Mouse (Mus musculus) midbrain, embryonic 11.5 days (tissue): ENCODE data around the gene Adap1. TPM values are rescaled to one million over a fixed set of nuclear protein-coding genes. Genes with fewer than 3 reads are reported as not detected.
A peak's percentile ranks its signal among the peaks of the same experiment; 100 is the strongest.

ENCODE experiments used
- ATAC-seq: fragments of 200-750 bp; cut with Nextera tagmentation; 2 replicates; pipeline ENCODE4 v1.8.0; 2017; ENCODE audit warnings: moderate TSS enrichment, moderate library complexity; ENCODE audit not compliant: low FRiP score
- DNase-seq: peaks from one replicate; pipeline ENCODE4 v3.0.0; 2015; ENCODE audit warnings: low spot score; ENCODE audit errors: missing footprints
- H3K27ac ChIP-seq: fragments of 300-500 bp; sonication (generic); 2 replicates; pipeline ENCODE4 v1.5.1; 2014; ENCODE audit warnings: low read depth, low read length
- H3K27me3 ChIP-seq: fragments of 300-500 bp; sonication (generic); 2 replicates; pipeline ENCODE4 v1.6.1; 2014; ENCODE audit warnings: mild to moderate bottlenecking, low read length, moderate library complexity, mixed read lengths; ENCODE audit not compliant: control insufficient read depth, insufficient read depth
- H3K36me3 ChIP-seq: fragments of 300-500 bp; sonication (generic); 2 replicates; pipeline ENCODE4 v1.6.1; 2014; ENCODE audit warnings: mild to moderate bottlenecking, low read length, moderate library complexity, mixed read lengths; ENCODE audit not compliant: control insufficient read depth, insufficient read depth
- H3K4me1 ChIP-seq: fragments of 300-500 bp; sonication (generic); 2 replicates; pipeline ENCODE4 v1.6.1; 2014; ENCODE audit warnings: low read length; ENCODE audit not compliant: control insufficient read depth, insufficient read depth
- H3K4me2 ChIP-seq: fragments of 300-500 bp; sonication (generic); 2 replicates; pipeline ENCODE4 v1.6.1; 2014; ENCODE audit warnings: mild to moderate bottlenecking, moderate library complexity
- H3K4me3 ChIP-seq: fragments of 300-500 bp; sonication (generic); 2 replicates; pipeline ENCODE4 v1.5.1; 2014; ENCODE audit warnings: low read depth, low read length
- H3K9ac ChIP-seq: fragments of 300-500 bp; sonication (generic); 2 replicates; pipeline ENCODE4 v1.6.1; 2014; ENCODE audit warnings: low read length
- H3K9me3 ChIP-seq: fragments of 300-500 bp; sonication (generic); 2 replicates; pipeline ENCODE4 v1.6.1; 2016; ENCODE audit warnings: low read length; ENCODE audit not compliant: control insufficient read depth
- WGBS: fragments of 180-500 bp; shearing (Covaris S2); extraction: QIAGEN DNeasy Blood & Tissue Kit; methylation state at CpG from one replicate; pipeline ENCODE4 v1.1.7; 2014; 5-methylcytosine and 5-hydroxymethylcytosine counted together
- polyA plus RNA-seq: library from polyadenylated mRNA; unstranded; fragments of >200 nt; fragmentation: Nextera tagmentation; extraction: Ambion mirVana; gene quantifications from 2 replicates; pipeline ENCODE4 v1.2.1, GENCODE M21; 2014

Gene Adap1
- polyA plus RNA-seq, 1 experiment from 2014 or later, result 2.4 TPM

DNA sequence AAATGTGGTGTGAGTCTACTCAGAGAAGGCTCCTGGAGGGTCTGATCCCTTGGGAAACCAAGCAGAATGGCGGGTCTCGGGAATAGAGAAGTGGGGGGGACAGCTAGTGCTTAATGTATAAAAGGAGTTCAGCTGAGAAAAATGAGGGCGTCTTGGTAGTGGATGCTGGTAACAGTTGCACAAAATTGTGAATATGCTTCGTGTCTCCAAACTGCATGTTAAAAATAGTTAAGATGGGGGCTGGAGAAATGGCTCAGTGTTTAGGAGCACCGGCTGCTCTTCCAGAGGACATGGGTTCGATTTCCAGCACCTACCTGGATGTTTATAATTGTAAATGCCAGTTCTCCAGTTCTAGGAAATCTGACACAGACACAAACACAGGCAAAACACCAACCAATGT is 4.1 kb downstream of the Adap1 start:
- H3K4me1 ChIP-seq, result 0 out of 2 replicates have a peak, but pooled peaks cover 2% of the 10 kb centered on the region
- H3K27ac ChIP-seq, result no peak overlapping the region
- no peak overlapping the region for H3K4me2 ChIP-seq
- no peak overlapping the region for H3K4me3 ChIP-seq
- no peaks in the 10 kb centered on the region for H3K36me3 ChIP-seq
- ATAC-seq, result no peak
- 82% methylated on average over 6 of the region's 6 CpGs for WGBS
- H3K27me3 ChIP-seq, result peaks cover 30% of the 10 kb centered on the region
- H3K9ac ChIP-seq, result no peak overlapping the region
- no peaks in the 10 kb centered on the region for H3K9me3 ChIP-seq
- peak; percentile 39 for DNase-seq

GRCm38 (mm10) chr5:139320424-139320823 is 5.0 kb downstream of the Adap1 start:
- H3K36me3 ChIP-seq, result no peaks in the 10 kb centered on the region
- 0 out of 2 replicates have a peak, but pooled peaks cover 2% of the 10 kb centered on the region for H3K4me1 ChIP-seq
- H3K27ac ChIP-seq, result no peak overlapping the region
- peaks cover 21% of the 10 kb centered on the region for H3K27me3 ChIP-seq
- WGBS, result 82% methylated on average over 7 of the region's 7 CpGs
- no peak overlapping the region for H3K4me2 ChIP-seq
- ATAC-seq, result no peak
- no peak for DNase-seq
- no peak overlapping the region for H3K9ac ChIP-seq
- H3K9me3 ChIP-seq, result no peaks in the 10 kb centered on the region
- H3K4me3 ChIP-seq, result no peak overlapping the region

DNA sequence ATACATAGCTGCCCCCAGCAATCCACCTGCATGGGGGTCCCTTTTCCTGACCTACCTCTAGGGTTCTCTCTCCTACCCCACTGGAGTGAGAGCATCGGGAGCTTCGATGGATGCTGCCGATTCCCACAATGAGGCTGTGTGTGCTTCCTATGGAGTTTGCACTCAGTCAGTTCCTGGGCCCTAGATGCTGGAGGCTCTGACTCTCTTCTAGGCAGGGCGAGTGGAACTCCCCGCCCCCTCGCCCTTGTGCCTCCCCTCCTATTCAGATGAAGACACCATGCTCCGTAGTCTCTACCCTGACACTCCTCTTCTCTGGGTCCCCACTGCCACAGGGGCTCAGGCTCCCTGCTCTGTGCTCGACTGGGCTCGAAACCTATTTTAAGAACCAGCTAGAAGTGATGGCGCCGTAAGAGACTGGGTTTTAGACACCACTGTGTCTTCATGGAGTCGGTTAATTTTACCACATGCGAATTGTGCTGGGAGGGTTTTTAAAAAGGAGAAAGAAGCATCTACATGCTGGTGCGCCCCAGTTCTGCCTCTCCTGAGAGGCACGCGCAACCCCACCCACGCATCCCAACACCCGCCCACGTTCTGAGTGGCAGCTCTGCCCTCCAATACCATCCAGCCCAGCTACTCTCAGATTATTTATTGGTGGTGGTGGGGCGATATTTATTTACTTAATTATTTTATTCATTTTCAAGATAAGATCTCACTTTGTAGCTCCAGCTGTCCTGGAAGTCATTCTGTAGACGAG is 7.5 kb downstream of the Adap1 start:
- H3K4me1 ChIP-seq, result no peaks in the 10 kb centered on the region
- H3K4me3 ChIP-seq, result no peak overlapping the region
- peak; percentile 62 for DNase-seq
- no peak overlapping the region for H3K9ac ChIP-seq
- H3K4me2 ChIP-seq, result no peak overlapping the region
- H3K27ac ChIP-seq, result no peak overlapping the region
- no peaks in the 10 kb centered on the region for H3K9me3 ChIP-seq
- no peaks in the 10 kb centered on the region for H3K36me3 ChIP-seq
- H3K27me3 ChIP-seq, result no peaks in the 10 kb centered on the region
- WGBS, result 65% methylated on average over 21 of the region's 21 CpGs
- ATAC-seq, result no peak

- no peak overlapping the region for H3K4me3 ChIP-seq
- no peaks in the 10 kb centered on the region for H3K9me3 ChIP-seq
- H3K4me1 ChIP-seq, result no peaks in the 10 kb centered on the region
- 83% methylated on average over 5 of the region's 6 CpGs for WGBS
- DNase-seq, result peak; percentile 39
- no peak for ATAC-seq
- H3K36me3 ChIP-seq, result no peaks in the 10 kb centered on the region
- H3K27me3 ChIP-seq, result no peaks in the 10 kb centered on the region
- H3K4me2 ChIP-seq, result no peak overlapping the region
- no peak overlapping the region for H3K27ac ChIP-seq
- no peak overlapping the region for H3K9ac ChIP-seq
These were observed 8.3 kb downstream of the Adap1 start for GRCm38 (mm10) chr5:139316982-139317675.

GRCm38 (mm10) chr5:139314941-139315642 is 10.3 kb downstream of the Adap1 start:
- H3K4me2 ChIP-seq, result no peak overlapping the region
- 84% methylated on average over 12 of the region's 12 CpGs for WGBS
- H3K9ac ChIP-seq, result no peak overlapping the region
- no peaks in the 10 kb centered on the region for H3K4me1 ChIP-seq
- DNase-seq, result peak; percentile 14
- no peak for ATAC-seq
- H3K9me3 ChIP-seq, result no peaks in the 10 kb centered on the region
- H3K27ac ChIP-seq, result no peak overlapping the region
- H3K36me3 ChIP-seq, result no peaks in the 10 kb centered on the region
- no peaks in the 10 kb centered on the region for H3K27me3 ChIP-seq
- no peak overlapping the region for H3K4me3 ChIP-seq

DNA sequence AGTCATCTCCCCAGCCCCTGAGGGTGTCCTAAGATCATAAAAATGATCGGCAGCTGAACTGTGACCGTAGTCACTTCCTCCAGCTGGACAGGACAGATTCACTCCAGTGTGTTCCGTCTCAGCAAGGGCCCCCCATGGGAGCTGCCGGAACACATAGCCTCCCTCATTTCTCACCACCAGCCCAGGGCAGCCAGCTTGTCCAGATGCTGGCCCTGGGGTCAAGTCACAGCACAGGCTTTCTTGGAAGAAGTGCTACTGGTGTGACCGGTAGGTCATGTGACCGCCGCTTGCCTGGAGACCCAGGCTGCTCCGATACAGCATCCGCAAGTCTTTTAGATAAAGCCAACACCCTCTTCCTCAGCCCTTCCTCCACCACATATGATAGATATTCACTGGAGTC is 11.9 kb downstream of the Adap1 start:
- H3K27me3 ChIP-seq, result no peaks in the 10 kb centered on the region
- no peak for DNase-seq
- no peak overlapping the region for H3K9ac ChIP-seq
- no peak for ATAC-seq
- H3K4me1 ChIP-seq, result no peaks in the 10 kb centered on the region
- H3K36me3 ChIP-seq, result no peaks in the 10 kb centered on the region
- no peaks in the 10 kb centered on the region for H3K9me3 ChIP-seq
- 85% methylated on average over 9 of the region's 9 CpGs for WGBS
- H3K27ac ChIP-seq, result no peak overlapping the region
- H3K4me2 ChIP-seq, result no peak overlapping the region
- no peak overlapping the region for H3K4me3 ChIP-seq

GRCm38 (mm10) chr5:139311822-139312221 is 13.6 kb downstream of the Adap1 start:
- H3K9ac ChIP-seq, result no peak overlapping the region
- ATAC-seq, result no peak
- DNase-seq, result peak; percentile 69
- no peaks in the 10 kb centered on the region for H3K4me1 ChIP-seq
- no peak overlapping the region for H3K27ac ChIP-seq
- no peaks in the 10 kb centered on the region for H3K36me3 ChIP-seq
- H3K9me3 ChIP-seq, result no peaks in the 10 kb centered on the region
- H3K4me2 ChIP-seq, result no peak overlapping the region
- WGBS, result 86% methylated on average over 9 of the region's 9 CpGs
- no peaks in the 10 kb centered on the region for H3K27me3 ChIP-seq
- no peak overlapping the region for H3K4me3 ChIP-seq

DNA sequence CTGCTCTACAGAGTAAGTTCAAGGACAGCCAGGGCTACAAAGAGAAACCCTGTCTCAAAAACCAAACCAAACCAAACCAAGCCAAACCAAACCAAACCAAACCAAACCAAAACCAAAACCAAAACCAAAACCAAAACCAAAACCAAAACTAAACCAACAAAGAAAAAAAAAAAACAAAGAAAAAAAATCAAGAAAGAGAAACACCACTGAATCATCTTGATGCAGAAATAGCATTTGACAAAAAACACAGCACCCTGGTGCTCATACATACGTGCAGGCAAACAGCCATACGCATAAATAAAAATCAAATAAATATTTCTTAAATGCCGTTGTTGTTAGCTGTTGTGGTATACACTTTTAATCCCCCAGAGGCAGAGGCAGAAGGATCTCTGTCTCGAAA is 14.9 kb downstream of the Adap1 start:
- Histone ChIP-seq H3K27me3 (no peaks in the 10 kb centered on the region), H3K4me2 (no peak overlapping the region), H3K9ac (no peak overlapping the region), H3K9me3 (no peaks in the 10 kb centered on the region), H3K4me3 (no peak overlapping the region), H3K4me1 (no peaks in the 10 kb centered on the region), H3K36me3 (no peaks in the 10 kb centered on the region), H3K27ac (no peak overlapping the region)
- WGBS, result 91% methylated on average over 4 of the region's 4 CpGs
- DNase-seq (no peak), ATAC-seq (no peak)

GRCm38 (mm10) chr5:139309946-139310345 is 15.5 kb downstream of the Adap1 start:
- no peak overlapping the region for H3K9ac ChIP-seq
- H3K27ac ChIP-seq, result no peak overlapping the region
- no peaks in the 10 kb centered on the region for H3K27me3 ChIP-seq
- 89% methylated on average over 3 of the region's 3 CpGs for WGBS
- no peak overlapping the region for H3K4me3 ChIP-seq
- no peaks in the 10 kb centered on the region for H3K9me3 ChIP-seq
- no peaks in the 10 kb centered on the region for H3K36me3 ChIP-seq
- H3K4me2 ChIP-seq, result no peak overlapping the region
- H3K4me1 ChIP-seq, result no peaks in the 10 kb centered on the region
- no peak for ATAC-seq
- DNase-seq, result peak; percentile 53
